Mouse (Mus musculus): ENCODE measurements at regions not wholly inside any gene's neighbourhood (a gene's known extent, or its start where the extent isn't known, plus 50 kb on each side); places are given as distances from the start of the nearest gene placed in this dataset.

DNA sequence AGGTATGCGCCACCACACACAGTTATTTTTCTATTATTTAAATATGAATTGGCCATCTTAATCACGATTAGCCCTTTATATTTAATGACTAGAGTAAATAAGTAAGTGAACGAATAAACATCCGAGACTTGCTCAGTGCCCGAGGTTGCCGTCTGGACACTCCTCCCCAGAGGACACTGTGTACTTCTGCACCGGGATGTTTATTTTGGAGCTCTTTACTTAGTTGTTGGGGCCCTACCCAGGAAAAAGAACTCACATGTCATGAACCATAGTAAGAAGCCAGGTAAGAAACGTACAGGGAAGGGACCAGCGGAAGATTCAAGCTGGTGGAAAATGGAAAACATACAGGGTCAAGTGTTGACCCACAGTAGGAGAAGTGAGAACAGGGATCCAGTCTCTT is 89.0 kb downstream of the Akr1d1 start:
- TF ChIP-seq EP300 (IDR thresholded peaks at IDR 0.05; ENCODE audit: insufficient read depth, low read depth, low read length) (no peak), CTCF (IDR thresholded peaks at IDR 0.05; ENCODE audit: low read depth, low read length) (no peak), POLR2A (IDR thresholded peaks at IDR 0.05; ENCODE audit: insufficient read depth, low read length) (no peak)
- no peaks in the 10 kb centered on the region for H3K9me3 ChIP-seq (replicated peaks; ENCODE audit: control insufficient read depth, insufficient read depth, low read length, poor library complexity, severe bottlenecking)
- H3K9ac ChIP-seq (ENCODE audit: low read depth, poor library complexity, severe bottlenecking) = no peak overlapping the region
- no peak overlapping the region for H3K27ac ChIP-seq (ENCODE audit: insufficient read depth, low read length)
- no peaks in the 10 kb centered on the region for H3K27me3 ChIP-seq (ENCODE audit: control insufficient read depth, insufficient read depth, low read length, poor library complexity, severe bottlenecking)
- no peak overlapping the region for H3K4me3 ChIP-seq (ENCODE audit: low read depth, low read length)
- no peaks in the 10 kb centered on the region for H3K4me1 ChIP-seq (ENCODE audit: control insufficient read depth, insufficient read depth, low read length)
- H3K36me3 ChIP-seq (ENCODE audit: control insufficient read depth, insufficient read depth, low read length, poor library complexity, severe bottlenecking) = no peaks in the 10 kb centered on the region

DNA sequence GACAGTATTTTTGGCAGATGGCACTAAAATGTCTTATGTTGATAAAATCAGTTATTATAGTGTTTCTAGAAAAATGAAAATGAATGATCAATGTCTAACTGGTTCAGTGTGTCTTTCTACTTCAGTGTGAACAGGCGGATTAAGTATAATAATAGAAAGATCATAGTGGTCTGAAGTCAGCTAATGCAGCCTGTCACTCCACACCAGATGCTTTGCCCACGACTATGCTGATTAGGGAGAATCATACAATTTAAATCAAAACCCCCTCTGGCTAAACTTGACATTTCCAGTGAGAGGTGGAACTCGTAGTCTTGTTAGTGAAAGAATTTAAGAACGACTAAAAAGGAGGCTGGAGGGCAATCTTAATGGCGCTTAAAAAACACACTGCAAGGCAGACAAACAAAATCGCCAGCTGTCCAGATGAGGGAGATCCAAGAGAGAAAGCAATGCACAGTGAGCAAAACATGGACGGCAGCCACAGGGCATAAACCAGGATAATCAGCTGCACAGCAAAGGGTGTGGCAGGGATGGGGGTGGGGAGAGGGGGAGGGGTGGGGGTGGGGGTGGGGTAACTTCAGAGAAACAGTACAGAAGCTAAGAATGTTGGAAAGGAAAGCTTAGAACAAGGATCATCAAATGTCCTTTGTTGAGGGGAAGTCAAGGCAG is 91.5 kb downstream of the Akr1d1 start:
- no peaks in the 10 kb centered on the region for H3K27me3 ChIP-seq (ENCODE audit: control insufficient read depth, insufficient read depth, low read length, poor library complexity, severe bottlenecking)
- peak; percentile 51; the same call in 1 of the 2 replicates for TF ChIP-seq EP300 (IDR thresholded peaks at IDR 0.05; ENCODE audit: insufficient read depth, low read depth, low read length)
- no peak for TF ChIP-seq CTCF (IDR thresholded peaks at IDR 0.05; ENCODE audit: low read depth, low read length)
- no peaks in the 10 kb centered on the region for H3K4me1 ChIP-seq (ENCODE audit: control insufficient read depth, insufficient read depth, low read length)
- H3K9me3 ChIP-seq (replicated peaks; ENCODE audit: control insufficient read depth, insufficient read depth, low read length, poor library complexity, severe bottlenecking) = no peaks in the 10 kb centered on the region
- H3K4me3 ChIP-seq (ENCODE audit: low read depth, low read length) = no peak overlapping the region
- H3K9ac ChIP-seq (ENCODE audit: low read depth, poor library complexity, severe bottlenecking) = no peak overlapping the region
- H3K36me3 ChIP-seq (ENCODE audit: control insufficient read depth, insufficient read depth, low read length, poor library complexity, severe bottlenecking) = no peaks in the 10 kb centered on the region
- H3K27ac ChIP-seq (ENCODE audit: insufficient read depth, low read length) = peak overlapping the region; percentile 83

DNA sequence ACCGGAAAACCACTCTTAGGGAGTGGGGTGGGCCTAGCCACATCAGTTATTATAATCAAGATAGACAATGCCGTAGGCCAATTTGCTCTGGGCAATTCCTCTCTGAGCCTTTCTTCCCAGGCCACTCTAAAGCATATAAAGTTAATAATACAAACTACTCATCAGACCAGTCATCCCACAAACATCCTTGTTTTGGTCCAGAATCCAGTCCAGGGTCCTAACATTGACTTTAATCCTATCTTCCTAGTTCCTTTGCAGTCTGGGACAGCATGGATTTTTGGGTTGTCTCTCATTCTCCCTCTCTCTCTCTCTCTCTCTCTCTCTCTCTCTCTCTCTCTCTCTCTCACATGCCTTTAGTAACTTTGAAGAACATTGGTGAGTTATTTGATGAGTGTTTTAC is 92.3 kb downstream of the Akr1d1 start:
- Histone ChIP-seq H3K36me3 (ENCODE audit: control insufficient read depth, insufficient read depth, low read length, poor library complexity, severe bottlenecking) (no peaks in the 10 kb centered on the region), H3K4me3 (ENCODE audit: low read depth, low read length) (no peak overlapping the region), H3K9me3 (replicated peaks; ENCODE audit: control insufficient read depth, insufficient read depth, low read length, poor library complexity, severe bottlenecking) (no peaks in the 10 kb centered on the region), H3K4me1 (ENCODE audit: control insufficient read depth, insufficient read depth, low read length) (no peaks in the 10 kb centered on the region), H3K27ac (ENCODE audit: insufficient read depth, low read length) (peak overlapping the region; percentile 83), H3K9ac (ENCODE audit: low read depth, poor library complexity, severe bottlenecking) (no peak overlapping the region), H3K27me3 (ENCODE audit: control insufficient read depth, insufficient read depth, low read length, poor library complexity, severe bottlenecking) (no peaks in the 10 kb centered on the region)
- TF ChIP-seq CTCF (IDR thresholded peaks at IDR 0.05; ENCODE audit: low read depth, low read length) (no peak), EP300 (IDR thresholded peaks at IDR 0.05; ENCODE audit: insufficient read depth, low read depth, low read length) (no peak), POLR2A (IDR thresholded peaks at IDR 0.05; ENCODE audit: insufficient read depth, low read length) (no peak)

DNA sequence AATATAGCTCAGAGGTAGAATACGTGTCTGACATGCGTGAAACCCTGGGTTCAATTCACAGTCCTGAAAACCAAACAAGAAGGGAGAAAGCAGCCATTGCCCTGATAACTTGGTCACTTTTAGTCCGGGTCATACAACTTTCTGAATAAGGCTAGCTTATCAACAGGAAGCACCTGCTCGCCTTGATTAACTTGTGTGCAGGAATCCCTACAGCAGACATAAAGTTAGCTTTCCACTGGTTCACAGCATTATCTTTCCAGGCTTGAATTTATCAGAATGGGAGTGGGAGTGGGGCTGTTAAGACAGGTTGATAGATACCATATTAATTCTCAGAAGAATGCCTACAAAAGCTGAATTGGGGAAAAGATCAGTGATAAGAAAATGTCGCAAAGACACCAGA is 97.2 kb downstream of the Akr1d1 start:
- H3K9me3 ChIP-seq (replicated peaks; ENCODE audit: control insufficient read depth, insufficient read depth, low read length, poor library complexity, severe bottlenecking) = no peaks in the 10 kb centered on the region
- no peak for TF ChIP-seq CTCF (IDR thresholded peaks at IDR 0.05; ENCODE audit: low read depth, low read length)
- no peak for TF ChIP-seq EP300 (IDR thresholded peaks at IDR 0.05; ENCODE audit: insufficient read depth, low read depth, low read length)
- TF ChIP-seq POLR2A (IDR thresholded peaks at IDR 0.05; ENCODE audit: insufficient read depth, low read length) = no peak
- no peaks in the 10 kb centered on the region for H3K27me3 ChIP-seq (ENCODE audit: control insufficient read depth, insufficient read depth, low read length, poor library complexity, severe bottlenecking)
- H3K9ac ChIP-seq (ENCODE audit: low read depth, poor library complexity, severe bottlenecking) = no peak overlapping the region
- no peak overlapping the region for H3K4me3 ChIP-seq (ENCODE audit: low read depth, low read length)
- H3K36me3 ChIP-seq (ENCODE audit: control insufficient read depth, insufficient read depth, low read length, poor library complexity, severe bottlenecking) = no peaks in the 10 kb centered on the region
- no peaks in the 10 kb centered on the region for H3K4me1 ChIP-seq (ENCODE audit: control insufficient read depth, insufficient read depth, low read length)
- no peak overlapping the region for H3K27ac ChIP-seq (ENCODE audit: insufficient read depth, low read length)

DNA sequence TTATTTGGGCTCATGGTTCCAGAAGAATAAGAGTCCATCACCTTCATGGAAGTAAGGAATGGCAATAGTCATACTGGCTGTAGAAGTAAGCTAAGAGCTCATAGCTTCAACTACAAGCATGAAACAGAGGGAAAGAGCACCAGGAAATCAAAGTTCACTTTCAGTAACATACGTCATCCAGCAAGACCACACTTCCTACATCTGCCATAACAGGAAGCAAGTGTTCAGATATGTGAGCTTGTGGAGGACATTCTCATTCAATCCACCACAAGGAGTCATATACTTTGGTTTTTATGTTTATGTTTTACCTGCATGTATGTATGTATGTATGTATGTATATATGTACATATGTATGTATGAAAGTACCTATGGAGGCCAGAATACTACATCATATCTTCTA is 104.0 kb downstream of the Akr1d1 start:
- no peak for TF ChIP-seq EP300 (IDR thresholded peaks at IDR 0.05; ENCODE audit: insufficient read depth, low read depth, low read length)
- no peaks in the 10 kb centered on the region for H3K36me3 ChIP-seq (ENCODE audit: control insufficient read depth, insufficient read depth, low read length, poor library complexity, severe bottlenecking)
- no peak overlapping the region for H3K27ac ChIP-seq (ENCODE audit: insufficient read depth, low read length)
- no peak overlapping the region for H3K4me3 ChIP-seq (ENCODE audit: low read depth, low read length)
- H3K4me1 ChIP-seq (ENCODE audit: control insufficient read depth, insufficient read depth, low read length) = no peaks in the 10 kb centered on the region
- no peaks in the 10 kb centered on the region for H3K27me3 ChIP-seq (ENCODE audit: control insufficient read depth, insufficient read depth, low read length, poor library complexity, severe bottlenecking)
- no peak overlapping the region for H3K9ac ChIP-seq (ENCODE audit: low read depth, poor library complexity, severe bottlenecking)
- H3K9me3 ChIP-seq (replicated peaks; ENCODE audit: control insufficient read depth, insufficient read depth, low read length, poor library complexity, severe bottlenecking) = no peaks in the 10 kb centered on the region

DNA sequence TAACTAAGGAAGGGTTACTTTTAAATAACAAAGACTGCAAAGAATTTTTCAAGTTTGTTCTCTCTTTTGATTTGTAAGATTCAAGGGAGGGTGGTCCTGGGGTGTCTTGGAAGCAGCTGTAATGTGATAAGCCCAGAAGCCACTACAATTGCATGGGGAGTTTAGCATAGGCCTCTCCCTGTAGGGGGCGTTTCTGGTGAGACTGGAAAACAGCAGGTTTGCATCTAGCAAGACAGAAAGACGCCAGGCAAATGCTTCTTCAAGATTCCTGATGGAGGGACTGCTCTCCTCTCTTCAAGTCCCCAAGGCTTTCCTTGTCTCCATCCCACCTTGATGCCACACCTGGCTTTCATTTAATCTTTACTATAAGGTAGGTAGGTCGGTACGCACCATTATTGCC is 112.1 kb downstream of the Akr1d1 start:
- Histone ChIP-seq H3K4me1 (ENCODE audit: control insufficient read depth, insufficient read depth, low read length) (no peaks in the 10 kb centered on the region), H3K4me3 (ENCODE audit: low read depth, low read length) (no peak overlapping the region), H3K36me3 (ENCODE audit: control insufficient read depth, insufficient read depth, low read length, poor library complexity, severe bottlenecking) (no peaks in the 10 kb centered on the region), H3K9me3 (replicated peaks; ENCODE audit: control insufficient read depth, insufficient read depth, low read length, poor library complexity, severe bottlenecking) (peaks cover 5% of the 10 kb centered on the region; the same call in 1 of the 2 replicates), H3K9ac (ENCODE audit: low read depth, poor library complexity, severe bottlenecking) (no peak overlapping the region), H3K27me3 (ENCODE audit: control insufficient read depth, insufficient read depth, low read length, poor library complexity, severe bottlenecking) (no peaks in the 10 kb centered on the region), H3K27ac (ENCODE audit: insufficient read depth, low read length) (peak overlapping the region; percentile 75; the same call in 1 of the 2 replicates)
- TF ChIP-seq POLR2A (IDR thresholded peaks at IDR 0.05; ENCODE audit: insufficient read depth, low read length) (no peak), CTCF (IDR thresholded peaks at IDR 0.05; ENCODE audit: low read depth, low read length) (peak; percentile 31), EP300 (IDR thresholded peaks at IDR 0.05; ENCODE audit: insufficient read depth, low read depth, low read length) (0 out of 2 replicates have a peak, but pooled peaks have one; percentile 15)
